Mouse (Mus musculus) telencephalon, adult 2 months (tissue): ENCODE data around the gene Pacs1.
A peak's percentile ranks its signal among the peaks of the same experiment; 100 is the strongest.
"Not testable (repeated sequence)": the region's sequence is repeated elsewhere in the genome, so short reads cannot be mapped to it uniquely, and the experiment has no call there.

Experiments
- DNase-seq: peaks from one replicate; pipeline ENCODE4 v3.0.0-alpha.2; 2011; ENCODE audit warnings: low read depth, low spot score

Pacs1 gene

GRCm38 (mm10) chr19:5097521-5098362, 175.2 kb downstream of the Pacs1 start:
- no peak for DNase-seq

DNA sequence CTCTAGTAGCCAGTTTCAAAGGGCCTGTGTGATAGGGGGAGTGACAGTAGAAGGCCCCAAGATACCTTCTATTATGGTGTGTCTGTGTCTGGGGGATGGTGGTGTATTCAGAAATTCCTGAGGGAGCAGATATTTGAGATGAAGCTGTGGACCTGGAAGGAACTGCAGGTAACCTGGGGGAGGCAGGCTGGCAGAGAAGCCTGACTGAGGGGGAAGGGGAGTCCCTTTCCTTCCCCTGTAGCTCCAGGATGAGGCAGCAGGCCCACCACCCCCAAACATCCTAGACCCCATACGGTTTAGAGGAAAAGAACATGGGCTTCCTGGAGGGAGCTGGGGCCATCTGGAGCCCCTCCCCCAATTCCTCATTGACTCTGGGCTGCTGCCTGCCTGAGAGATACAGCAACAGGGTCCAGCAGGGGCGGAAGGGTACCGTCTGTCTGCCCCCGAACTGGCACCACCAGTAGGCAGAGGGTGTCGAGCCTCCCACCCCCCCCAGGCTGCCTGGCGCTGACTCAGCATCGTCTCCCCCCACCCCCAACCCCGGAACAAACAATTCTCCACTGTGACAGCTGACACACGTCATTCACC, 176.9 kb downstream of the Pacs1 start:
- DNase-seq = no peak

DNA sequence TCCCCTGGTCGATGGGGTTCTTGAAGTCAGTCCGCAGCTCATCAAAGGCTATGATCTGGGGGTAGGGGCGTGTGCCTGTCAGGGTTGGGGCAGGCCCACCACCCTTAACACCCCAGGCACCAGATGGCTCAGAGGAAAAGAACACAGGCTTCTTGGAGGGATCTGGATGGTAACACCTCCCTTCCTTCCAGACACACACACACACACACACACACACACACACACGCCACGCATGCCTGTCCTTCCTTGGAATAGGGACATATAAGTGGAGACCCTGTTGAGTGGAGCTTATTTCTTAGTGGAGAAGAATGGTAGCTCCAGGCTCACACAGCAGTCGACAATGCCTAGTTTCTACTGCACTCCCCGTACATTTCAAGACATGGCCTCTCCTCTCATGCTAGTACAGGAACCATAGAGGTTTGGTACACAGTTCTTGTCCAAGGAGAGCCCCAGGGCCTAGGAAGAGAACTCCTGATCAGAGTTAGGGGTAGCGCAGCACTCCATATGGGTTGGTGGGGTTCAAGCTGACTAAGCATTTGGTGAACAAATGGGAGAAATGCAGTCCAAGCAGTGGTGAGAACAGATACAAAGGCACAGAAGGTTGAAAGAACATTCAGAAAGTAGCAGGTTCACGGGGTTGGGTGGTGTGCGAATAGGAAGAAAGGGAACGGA, 178.0 kb downstream of the Pacs1 start:
- DNase-seq = no peak

DNA sequence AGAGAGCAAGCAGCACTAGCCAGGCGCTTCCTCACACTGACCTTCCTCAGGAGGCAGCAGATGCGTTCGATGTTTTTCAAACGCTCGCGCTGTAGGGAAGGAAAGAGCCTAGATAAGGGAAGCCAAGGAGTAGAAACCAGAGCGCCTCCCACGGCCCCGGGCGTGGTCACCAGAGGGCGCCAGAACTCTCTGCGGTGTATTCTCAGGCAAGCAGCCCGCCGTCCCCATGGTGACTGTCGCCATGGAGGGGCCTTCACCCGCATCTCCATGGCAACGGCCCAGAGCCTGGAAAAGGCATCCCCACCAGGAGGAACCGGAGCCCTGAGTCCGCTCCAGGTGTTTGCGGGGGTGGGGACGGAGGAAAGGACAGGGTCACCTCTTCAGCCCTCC, 178.7 kb downstream of the Pacs1 start:
- peak; percentile 91 for DNase-seq

- no peak for DNase-seq
These were observed 179.3 kb downstream of the Pacs1 start for GRCm38 (mm10) chr19:5093481-5094242.

- no peak for DNase-seq
These were observed 180.8 kb downstream of the Pacs1 start for GRCm38 (mm10) chr19:5092083-5092482.

- no peak for DNase-seq
These were observed 183.6 kb downstream of the Pacs1 start for GRCm38 (mm10) chr19:5089324-5089723.

DNA sequence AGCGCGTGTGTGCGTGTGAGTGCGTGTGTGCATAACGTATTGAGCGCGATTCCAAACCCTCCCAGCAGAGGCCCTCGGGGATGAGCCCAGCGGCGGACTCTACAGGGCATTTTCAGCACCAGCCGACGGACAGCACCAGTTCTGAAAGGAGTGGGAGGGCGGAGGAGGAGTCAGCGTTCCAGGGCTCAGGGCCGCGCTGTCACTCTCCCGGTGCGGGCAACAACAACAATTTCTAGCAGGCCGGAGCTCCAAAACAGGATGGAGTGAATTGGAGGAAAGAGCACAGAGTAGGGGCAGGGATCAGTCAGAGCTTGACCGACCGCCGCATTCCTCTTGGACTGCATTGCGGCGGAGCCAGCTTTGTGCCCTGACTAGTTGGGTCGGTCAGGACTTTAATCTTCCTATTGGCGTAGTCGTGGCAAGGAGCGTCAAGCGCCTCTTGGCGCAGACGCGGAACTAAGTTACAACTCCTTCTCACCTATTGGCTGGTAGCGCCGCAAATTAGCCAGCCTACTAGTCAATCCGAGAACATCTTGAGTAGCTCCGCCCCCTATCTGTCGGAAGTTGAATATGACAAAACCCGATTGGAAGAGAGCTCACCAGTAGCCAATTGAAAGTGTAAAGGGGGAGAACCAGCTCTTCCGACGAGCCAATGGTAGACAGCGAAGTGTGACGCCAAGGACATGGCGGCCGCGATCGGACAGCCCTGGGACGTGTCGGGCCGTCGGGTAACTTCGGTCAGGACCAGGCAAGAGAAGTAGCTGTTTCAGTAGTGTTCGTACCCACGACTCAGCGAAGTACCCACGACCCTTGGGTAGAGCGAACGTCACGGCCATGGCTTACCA, 184.8 kb downstream of the Pacs1 start, which contains the start of gene Yif1a:
Yif1a (plus strand) TSS at position 655 of the 845 bp plus-strand sequence.
- peak; percentile 100 for DNase-seq

- not testable (repeated sequence) for DNase-seq
These were observed 186.4 kb downstream of the Pacs1 start for GRCm38 (mm10) chr19:5086533-5086932.

GRCm38 (mm10) chr19:5085145-5085863, 187.6 kb downstream of the Pacs1 start, which contains the start of gene Tmem151a:
Gene Tmem151a (minus strand): TSS chr19:5085531.
- no peak for DNase-seq

DNA sequence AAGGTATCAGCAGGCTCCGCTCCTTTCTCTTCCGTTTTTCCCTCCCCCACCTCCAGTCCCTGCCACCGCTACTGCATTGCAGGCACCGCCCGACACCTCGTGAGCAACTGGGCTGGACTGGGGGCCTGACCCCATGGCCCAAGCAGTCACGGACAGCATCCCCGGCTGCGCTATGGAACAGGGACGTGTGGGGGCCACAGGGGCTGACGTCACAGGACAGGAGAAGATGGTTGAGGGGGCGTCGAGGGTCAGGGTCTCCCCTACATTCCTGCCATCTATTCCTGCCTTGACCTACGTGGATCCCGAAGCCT, 188.1 kb downstream of the Pacs1 start:
- no peak for DNase-seq

GRCm38 (mm10) chr19:5083961-5084833, 188.7 kb downstream of the Pacs1 start:
- DNase-seq = no peak
